Mouse (Mus musculus) bone marrow macrophage, adult 2 months (primary cell): ENCODE data around the gene Kdm2b.

Experiments
- CTCF ChIP-seq: IDR thresholded peaks from 2 replicates; pipeline ENCODE4 v1.5.1; 2012; ENCODE audit warnings: low read depth, mild to moderate bottlenecking, low read length, moderate library complexity
- POLR2A ChIP-seq: IDR thresholded peaks from 2 replicates; pipeline ENCODE4 v1.6.1; 2012; ENCODE audit warnings: mild to moderate bottlenecking, low read depth, low read length, borderline replicate concordance

- TF ChIP-seq CTCF (no peak), POLR2A (no peak)
Measured at GRCm38 (mm10) chr5:123021438-123021837, 31.8 kb upstream of the Kdm2b start.
